Mouse (Mus musculus) T-helper 2 cell (primary cell): ENCODE data around the gene Gm11595.
"Not testable (repeated sequence)": the region's sequence is repeated elsewhere in the genome, so short reads cannot be mapped to it uniquely, and the experiment has no call there.

Experiments used
- in situ Hi-C: fragments of 300-600 bp; cut with MboI, MseI; formaldehyde crosslinking; loops from one replicate; pipeline ENCODE4 v1.15.1; 2025; ENCODE audit warnings: high pct_unique_total_duplicates

Gene Gm11595

DNA sequence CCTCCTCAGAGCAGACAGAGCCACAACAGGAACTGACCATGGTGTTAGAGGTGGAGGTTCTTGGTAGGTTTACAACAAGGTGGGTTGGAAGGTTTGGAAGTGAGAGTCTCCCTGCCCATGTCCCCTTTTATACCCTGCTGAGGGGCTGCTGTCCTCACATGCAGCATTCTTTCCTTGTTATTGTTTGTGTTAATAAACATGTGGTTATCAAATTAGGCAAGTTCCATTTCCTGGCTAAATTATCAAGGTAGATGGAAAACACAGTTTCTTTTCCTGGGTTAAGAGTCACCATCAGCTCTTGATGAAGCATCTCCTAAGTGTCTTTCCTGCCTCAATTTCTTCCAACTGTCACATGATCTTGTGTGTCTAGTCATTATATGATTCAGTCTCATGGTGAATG, at the start of gene Gm11595:
Gm11595 (minus strand) TSS at position 101 of the 400 bp plus-strand sequence.
- in situ Hi-C loops = not testable (repeated sequence)

DNA sequence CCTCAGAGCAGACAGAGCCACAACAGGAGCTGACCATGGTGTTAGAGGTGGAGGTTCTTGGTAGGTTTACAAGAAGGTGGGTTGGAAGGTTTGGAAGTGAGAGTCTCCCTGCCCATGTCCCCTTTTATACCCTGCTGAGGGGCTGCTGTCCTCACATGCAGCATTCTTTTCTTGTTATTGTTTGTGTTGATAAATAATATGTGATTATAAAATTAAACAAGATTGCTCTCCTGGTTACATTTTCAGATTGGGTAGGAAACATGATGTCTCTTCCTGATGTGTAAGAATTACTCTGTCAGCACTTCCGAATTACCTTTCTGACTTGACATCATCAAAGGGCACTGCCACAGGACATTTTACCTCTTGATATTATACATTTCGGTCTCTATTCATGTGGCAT, 42.9 kb upstream of the Gm11595 start, which contains the start of gene Gm11564:
Gm11564 (minus strand) TSS at position 101 of the 400 bp plus-strand sequence.
- in situ Hi-C loops = not testable (repeated sequence)

GRCm38 (mm10) chr11:99809792-99810191, 37.1 kb upstream of the Gm11595 start, which contains the start of gene Krtap4-13:
Gene Krtap4-13 (minus strand): TSS chr11:99809892.
- in situ Hi-C loops = not testable (repeated sequence)

- in situ Hi-C loops = not testable (repeated sequence)
Measured at GRCm38 (mm10) chr11:99804346-99804745, 31.6 kb upstream of the Gm11595 start, which contains the start of gene Gm11554. Gene Gm11554 (minus strand): TSS chr11:99804446.

GRCm38 (mm10) chr11:99798832-99799231, 26.1 kb upstream of the Gm11595 start, which contains the start of gene Gm11569:
Gene Gm11569 (minus strand): TSS chr11:99798932.
- in situ Hi-C loops = not testable (repeated sequence)

- in situ Hi-C loops = no loop called here
Measured at GRCm38 (mm10) chr11:99793367-99793766, 20.7 kb upstream of the Gm11595 start, which contains the start of gene Gm11596. Gene Gm11596 (minus strand): TSS chr11:99793467.

- in situ Hi-C loops = not testable (repeated sequence)
Measured at GRCm38 (mm10) chr11:99784900-99785299, 12.2 kb upstream of the Gm11595 start, which contains the start of gene Krtap4-9. Gene Krtap4-9 (plus strand): TSS chr11:99785200.

GRCm38 (mm10) chr11:99780604-99781003, 7.9 kb upstream of the Gm11595 start, which contains the start of gene Krtap4-8:
Gene Krtap4-8 (minus strand): TSS chr11:99780704.
- in situ Hi-C loops = no loop called here

DNA sequence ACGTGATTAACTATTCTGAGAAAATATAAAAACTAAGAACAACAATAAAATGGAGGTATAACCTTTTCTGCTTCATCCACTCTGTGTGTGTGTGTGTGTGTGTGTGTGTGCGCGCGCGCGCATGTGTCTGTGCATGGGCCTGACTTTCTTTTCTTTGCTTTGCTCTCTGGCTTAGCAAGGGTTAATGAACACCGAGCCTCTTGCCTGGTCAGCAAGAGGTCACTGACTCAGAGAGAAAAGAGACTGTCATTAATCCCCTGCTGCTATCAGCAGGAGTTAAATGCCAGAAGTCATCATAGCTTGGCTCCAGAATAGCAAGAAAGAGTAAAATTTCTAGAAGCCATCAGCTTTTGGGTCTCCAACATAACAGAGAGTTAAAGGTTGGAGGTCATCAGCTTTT, 5.7 kb upstream of the Gm11595 start:
- in situ Hi-C loops = no loop called here

- in situ Hi-C loops = no loop called here
Measured at GRCm38 (mm10) chr11:99768410-99768809, 4.3 kb downstream of the Gm11595 start.

GRCm38 (mm10) chr11:99758877-99759276, 13.8 kb downstream of the Gm11595 start:
- in situ Hi-C loops = no loop called here

GRCm38 (mm10) chr11:99743985-99744384, 28.7 kb downstream of the Gm11595 start:
- in situ Hi-C loops = no loop called here

- in situ Hi-C loops = no loop called here
Measured at GRCm38 (mm10) chr11:99734190-99734589, 38.5 kb downstream of the Gm11595 start, which contains the start of gene Gm14180. Gene Gm14180 (minus strand): TSS chr11:99734290.

GRCm38 (mm10) chr11:99724061-99724460, 48.7 kb downstream of the Gm11595 start:
- in situ Hi-C loops = no loop called here
